Mouse (Mus musculus): ENCODE measurements at regions not wholly inside any gene's neighbourhood (a gene's known extent, or its start where the extent isn't known, plus 50 kb on each side); places are given as distances from the start of the nearest gene placed in this dataset.
"Not testable (repeated sequence)": the region's sequence is repeated elsewhere in the genome, so short reads cannot be mapped to it uniquely, and the experiment has no call there.

DNA sequence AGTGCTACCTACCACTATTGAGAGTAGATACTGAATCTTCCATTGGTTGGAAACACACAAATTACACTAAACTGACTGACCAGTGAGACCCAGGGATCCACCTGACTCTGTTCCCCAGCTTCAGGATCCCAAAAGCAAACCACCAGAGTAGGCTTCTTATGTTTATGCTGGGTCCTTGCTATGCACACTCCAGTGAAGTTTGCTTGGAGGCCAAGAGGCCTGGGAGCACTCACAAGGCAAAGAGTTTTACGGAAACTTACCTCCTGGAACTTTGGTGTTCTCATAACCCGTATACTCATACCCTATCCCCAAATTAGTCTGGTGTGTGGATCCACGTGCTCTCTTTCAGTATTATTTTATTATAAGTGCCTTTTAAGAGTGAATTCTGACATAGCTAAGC is 1062.1 kb upstream of the 1700008P02Rik start:
- no peaks in the 10 kb centered on the region for H3K4me1 ChIP-seq
- ATAC-seq (ENCODE audit: insufficient read depth, low FRiP score, low read depth), result no peak
- no peak overlapping the region for H3K27ac ChIP-seq
- H3K27me3 ChIP-seq (replicated peaks), result no peaks in the 10 kb centered on the region
- H3K9ac ChIP-seq, result no peak overlapping the region
- no peaks in the 10 kb centered on the region for H3K36me3 ChIP-seq
- H3K9me3 ChIP-seq, result no peaks in the 10 kb centered on the region
- no peak overlapping the region for H3K4me2 ChIP-seq
- WGBS, result 81% methylated on average over 3 of the region's 3 CpGs
- no peak overlapping the region for H3K4me3 ChIP-seq (replicated peaks)

DNA sequence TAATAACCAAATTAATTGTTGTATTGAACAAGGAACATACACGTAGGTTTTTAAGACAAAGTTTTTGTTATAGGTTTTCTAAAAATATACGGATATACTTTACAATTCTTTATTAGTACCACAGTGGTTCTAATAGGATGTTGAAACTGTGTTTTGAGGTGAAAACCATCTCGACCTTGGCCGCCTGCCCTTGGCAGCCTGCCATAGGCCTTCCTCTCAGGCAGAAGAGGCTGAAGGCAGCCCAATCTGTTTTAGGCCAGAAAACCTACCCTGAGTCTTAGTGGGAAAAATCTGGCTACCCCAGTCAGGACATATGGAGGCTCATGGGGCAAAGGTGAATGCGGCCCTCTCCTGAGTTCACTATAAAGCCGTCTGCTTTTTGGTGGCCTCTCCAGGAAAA is 1049.7 kb upstream of the 1700008P02Rik start:
- Histone ChIP-seq H3K4me3 (replicated peaks) (no peak overlapping the region), H3K4me1 (no peaks in the 10 kb centered on the region), H3K27ac (no peak overlapping the region), H3K9me3 (no peaks in the 10 kb centered on the region), H3K27me3 (replicated peaks) (no peaks in the 10 kb centered on the region), H3K9ac (no peak overlapping the region), H3K36me3 (no peaks in the 10 kb centered on the region), H3K4me2 (no peak overlapping the region)
- ATAC-seq (ENCODE audit: insufficient read depth, low FRiP score, low read depth), result no peak
- WGBS, result 86% methylated on average over 6 of the region's 6 CpGs

DNA sequence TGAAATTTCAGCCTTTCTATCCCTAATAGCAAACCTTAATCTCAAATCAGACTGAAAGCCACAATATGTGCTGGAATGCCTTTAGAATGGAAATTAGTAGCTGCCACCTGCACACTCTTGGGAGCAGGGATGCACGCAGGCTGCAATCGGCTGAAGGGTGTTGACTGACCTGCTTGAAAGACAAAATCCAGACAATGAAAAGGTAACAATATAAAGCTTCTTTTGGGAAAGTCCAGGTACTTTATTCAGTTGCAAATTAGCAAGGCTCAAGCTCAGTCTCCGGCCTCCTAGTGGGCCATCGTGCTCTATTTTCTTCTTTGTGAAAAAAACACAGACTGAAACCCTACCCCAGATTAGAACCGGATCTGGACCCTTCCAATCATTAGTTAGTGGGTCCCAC is 1047.6 kb upstream of the 1700008P02Rik start:
- not testable (repeated sequence) for H3K9me3 ChIP-seq; H3K27me3 ChIP-seq (replicated peaks); H3K9ac ChIP-seq; H3K4me2 ChIP-seq; H3K27ac ChIP-seq; H3K36me3 ChIP-seq; H3K4me1 ChIP-seq; ATAC-seq (ENCODE audit: insufficient read depth, low FRiP score, low read depth); H3K4me3 ChIP-seq (replicated peaks)
- 87% methylated on average over 5 of the region's 5 CpGs for WGBS

DNA sequence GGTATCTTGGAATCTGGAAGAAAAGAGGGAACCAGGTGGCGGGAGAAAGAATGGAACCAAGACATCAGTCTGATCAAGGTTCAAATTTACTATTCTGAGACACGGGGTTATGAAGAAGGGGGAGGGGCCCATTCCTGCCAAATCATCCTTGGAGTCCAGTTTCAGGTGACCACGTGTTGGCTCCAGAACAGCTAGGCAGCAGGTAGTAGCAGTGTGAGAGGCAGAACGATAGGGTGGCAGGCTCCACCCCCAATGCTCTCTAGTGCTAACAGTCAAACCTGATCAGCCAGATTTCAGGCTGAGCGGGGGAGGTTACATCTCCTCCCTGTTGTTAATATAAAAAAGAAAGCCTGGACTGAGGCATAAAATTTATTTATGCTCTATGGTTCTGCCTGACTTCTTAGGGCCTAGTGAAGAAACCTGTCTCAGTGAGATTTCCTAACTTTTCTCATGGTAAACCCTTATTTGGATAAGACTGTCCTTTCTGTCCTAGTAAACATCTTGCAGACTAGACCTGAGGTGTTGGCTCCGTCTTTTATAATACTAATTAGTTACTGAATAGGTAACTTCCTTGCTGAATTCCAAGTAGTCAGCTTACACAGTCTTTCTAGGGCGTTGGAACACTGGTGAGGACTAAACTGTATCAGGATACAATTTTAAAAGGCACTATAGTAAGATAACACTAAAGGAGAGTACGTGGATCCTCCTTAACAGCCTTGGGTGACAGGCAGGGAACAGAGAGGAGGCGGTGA is 1046.3 kb upstream of the 1700008P02Rik start:
- not testable (repeated sequence) for H3K27ac ChIP-seq; H3K9me3 ChIP-seq; H3K9ac ChIP-seq; H3K36me3 ChIP-seq; H3K4me3 ChIP-seq (replicated peaks); ATAC-seq (ENCODE audit: insufficient read depth, low FRiP score, low read depth); H3K4me1 ChIP-seq; H3K4me2 ChIP-seq; H3K27me3 ChIP-seq (replicated peaks)
- WGBS, result 65% methylated on average over 9 of the region's 9 CpGs

Measured in stomach, embryonic 15.5 days (tissue).